Mouse (Mus musculus) gastrocnemius, postnatal 36 days (tissue): ENCODE measurements around the gene Dhcr7. TPM values are rescaled to one million over a fixed set of nuclear protein-coding genes. Genes with fewer than 3 reads are reported as not detected.

Experiments
- DNase-seq, 2 experiments: peaks; one replicate each; pipeline ENCODE4 v3.0.0; 2022
- intact Hi-C: fragments of 180-260 bp; cut with DNase I; formaldehyde crosslinking; loops from one replicate; pipeline ENCODE4 v1.15.1; 2025
- long read RNA-seq, 2 experiments: library from polyadenylated mRNA; stranded (forward); transcript quantifications; one replicate each; pipeline ENCODE4 v2.0.0; 2021
- total RNA-seq, 2 experiments: library from RNA; stranded (reverse); gene quantifications; 2 replicates each; pipeline ENCODE4 v1.2.3; 2021

Dhcr7 gene
- 1 to 10 TPM; 4.4 to 4.6 TPM for total RNA-seq
- long read RNA-seq, experiment 1, partial matches to known transcripts = 2 of 3 reads
- long read RNA-seq, experiment 1, other reads (novel, unspliced or antisense) = 1 of 3 reads
- long read RNA-seq, experiment 2, partial matches to known transcripts = 5 of 7 reads
- long read RNA-seq, experiment 2, other reads (novel, unspliced or antisense) = 2 of 7 reads

DNA sequence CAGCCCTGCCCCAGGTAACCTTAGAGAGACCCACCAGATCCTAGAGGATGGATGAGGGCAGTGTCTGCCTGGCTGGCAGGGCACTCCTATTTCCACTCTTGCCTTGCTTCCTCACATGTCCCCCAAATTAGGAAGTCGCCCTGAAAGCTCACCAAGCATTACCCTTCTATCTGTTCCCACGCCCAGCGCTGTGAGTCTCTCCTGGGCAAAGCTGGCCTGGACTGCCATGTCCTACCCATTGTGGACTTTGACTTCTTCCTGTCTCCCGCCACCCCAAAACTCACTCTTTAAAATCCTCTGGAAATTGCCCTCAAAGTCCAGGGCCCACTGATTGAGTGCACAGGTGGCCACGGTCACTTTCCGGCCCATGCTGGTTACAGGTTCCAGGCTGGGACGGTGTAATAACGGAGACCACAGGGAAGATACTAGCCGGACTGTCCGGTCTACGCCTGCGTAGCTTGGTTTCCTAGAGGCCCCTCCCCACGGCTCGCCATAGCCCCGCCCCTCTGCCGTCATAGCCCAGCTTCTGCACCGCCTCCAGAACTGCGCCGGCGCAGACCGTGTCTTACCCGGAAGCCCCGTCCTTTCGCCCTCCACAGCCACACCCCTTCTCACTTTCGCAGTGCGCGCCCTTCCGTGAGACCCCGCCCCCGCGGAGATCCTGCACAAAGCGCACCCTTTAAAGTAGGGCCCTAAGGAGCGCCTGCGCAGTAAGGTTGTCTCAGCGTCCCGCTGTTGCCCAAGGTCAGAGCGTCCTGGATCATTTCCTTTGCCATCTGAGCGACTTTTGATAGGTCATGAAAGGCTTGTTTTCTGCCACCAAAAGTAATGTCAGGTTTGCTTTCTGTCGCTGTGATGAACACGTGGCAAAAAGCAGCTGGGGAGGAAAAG lies at the start of gene Dhcr7, which contains the start of gene Nadsyn1:
TSS of gene Dhcr7 (plus strand) at position 771 of the 891 bp plus-strand sequence.
TSS of gene Nadsyn1 (minus strand) at position 475 of the 891 bp plus-strand sequence.
- intact Hi-C loops = no loop called here
- peak; percentile 98 to 100 for DNase-seq

DNA sequence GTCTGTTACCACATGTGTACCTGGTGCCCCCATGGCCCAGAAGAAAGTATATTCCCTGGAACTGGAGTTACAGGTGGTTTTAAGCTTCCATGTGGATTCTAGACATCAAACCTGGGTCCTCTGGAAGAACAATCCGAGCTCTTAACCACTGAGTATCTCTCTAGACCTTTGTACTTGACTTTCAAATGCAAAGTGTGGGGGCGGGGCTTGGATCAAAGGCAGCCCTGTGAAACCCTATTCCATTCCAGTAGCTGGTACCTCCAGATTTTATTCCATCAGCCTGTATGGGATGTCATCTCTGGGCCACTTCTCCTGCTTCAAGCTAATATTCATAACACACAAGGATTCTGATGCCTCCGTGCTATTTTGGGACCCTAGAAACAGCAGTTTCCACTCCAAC lies 46.8 kb upstream of the Dhcr7 start:
- DNase-seq = no peak
- intact Hi-C loops = no loop called here

DNA sequence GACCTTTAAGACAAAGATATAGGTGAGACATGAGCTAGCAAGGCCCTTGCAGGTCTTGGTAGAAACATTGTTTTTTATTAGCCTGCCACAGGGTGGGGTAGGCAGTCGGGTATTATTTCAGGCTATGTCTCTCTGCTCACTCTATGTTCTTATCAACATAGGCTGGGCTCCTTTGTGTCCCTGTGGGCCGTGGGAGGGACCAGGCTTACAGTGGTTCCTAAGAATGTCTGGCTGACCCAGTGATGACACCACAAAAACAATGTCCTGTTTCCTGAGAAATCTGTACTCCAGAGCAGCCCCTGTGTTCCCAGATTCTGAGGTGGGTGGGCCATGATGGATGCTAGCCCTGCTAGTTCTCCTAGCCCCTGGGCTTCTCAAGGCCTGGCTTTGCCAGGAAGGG lies 45.6 kb upstream of the Dhcr7 start:
- intact Hi-C loops = no loop called here
- DNase-seq = no peak

DNA sequence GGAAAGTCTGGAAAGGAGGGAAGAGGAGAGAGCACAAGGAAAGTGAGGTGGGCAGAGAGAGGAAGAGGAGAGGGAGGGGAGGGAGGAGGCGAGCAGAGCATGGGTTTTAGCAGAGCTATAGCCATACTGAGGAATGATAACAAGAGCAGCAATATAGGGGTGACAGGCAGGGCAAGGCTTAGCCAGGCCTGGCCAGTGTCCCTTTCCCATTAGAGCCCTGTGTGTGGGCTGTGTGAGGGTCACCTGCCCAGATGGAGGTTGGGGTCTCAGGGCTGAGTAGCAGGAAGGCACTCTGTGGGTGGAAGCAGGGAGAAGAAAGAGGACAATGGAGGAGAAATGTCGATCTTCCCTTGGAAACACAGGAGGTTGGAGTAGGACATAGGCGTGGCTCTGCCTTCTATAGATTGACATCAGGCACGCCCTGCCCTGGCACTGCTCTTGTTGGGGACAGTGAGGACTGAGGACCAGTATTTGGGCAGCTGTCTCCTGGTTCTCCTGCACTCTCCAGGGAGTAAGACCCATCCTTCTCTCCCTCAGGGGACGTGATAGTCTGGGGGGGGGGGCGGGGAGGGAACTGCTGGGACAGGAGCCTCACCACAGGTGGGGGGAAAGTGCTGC lies 39.5 kb upstream of the Dhcr7 start:
- no peak for DNase-seq
- intact Hi-C loops = no loop called here

DNA sequence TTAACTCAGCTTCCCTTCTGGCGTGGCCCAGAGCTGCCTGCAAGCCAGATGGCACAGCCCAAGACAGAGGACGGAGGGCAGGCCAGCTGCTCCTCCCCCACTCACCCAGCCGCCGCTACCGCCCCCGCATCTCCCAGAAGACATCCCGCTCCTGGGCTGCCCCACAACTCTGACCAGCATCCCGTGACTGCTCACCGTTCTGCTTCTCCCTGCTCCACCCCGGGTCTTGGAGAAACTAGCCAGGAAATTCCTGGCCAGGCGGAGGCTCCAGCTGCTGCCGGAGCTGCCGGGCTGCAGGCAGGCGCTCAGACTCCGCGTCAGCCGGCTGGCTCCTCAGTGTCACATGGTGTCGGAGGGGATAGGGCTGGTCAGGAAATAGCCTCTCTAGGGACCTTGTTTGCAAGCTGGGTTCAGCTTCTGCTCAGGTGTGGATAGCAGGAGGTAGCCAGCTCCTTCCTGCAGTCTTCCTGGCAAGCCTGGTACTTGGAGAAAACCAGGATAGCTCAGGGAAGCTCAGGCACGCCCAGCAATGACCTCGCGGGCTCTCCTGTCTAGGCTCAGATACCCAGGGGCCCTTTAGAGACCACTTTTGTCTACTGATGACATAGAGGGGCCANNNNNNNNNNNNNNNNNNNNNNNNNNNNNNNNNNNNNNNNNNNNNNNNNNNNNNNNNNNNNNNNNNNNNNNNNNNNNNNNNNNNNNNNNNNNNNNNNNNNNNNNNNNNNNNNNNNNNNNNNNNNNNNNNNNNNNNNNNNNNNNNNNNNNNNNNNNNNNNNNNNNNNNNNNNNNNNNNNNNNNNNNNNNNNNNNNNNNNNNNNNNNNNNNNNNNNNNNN lies 38.7 kb upstream of the Dhcr7 start, which contains the start of gene Mrgpre:
TSS of gene Mrgpre (minus strand) at position 505 of the 834 bp plus-strand sequence.
- peak; percentile 71 to 80 for DNase-seq
- intact Hi-C loops = no loop called here

DNA sequence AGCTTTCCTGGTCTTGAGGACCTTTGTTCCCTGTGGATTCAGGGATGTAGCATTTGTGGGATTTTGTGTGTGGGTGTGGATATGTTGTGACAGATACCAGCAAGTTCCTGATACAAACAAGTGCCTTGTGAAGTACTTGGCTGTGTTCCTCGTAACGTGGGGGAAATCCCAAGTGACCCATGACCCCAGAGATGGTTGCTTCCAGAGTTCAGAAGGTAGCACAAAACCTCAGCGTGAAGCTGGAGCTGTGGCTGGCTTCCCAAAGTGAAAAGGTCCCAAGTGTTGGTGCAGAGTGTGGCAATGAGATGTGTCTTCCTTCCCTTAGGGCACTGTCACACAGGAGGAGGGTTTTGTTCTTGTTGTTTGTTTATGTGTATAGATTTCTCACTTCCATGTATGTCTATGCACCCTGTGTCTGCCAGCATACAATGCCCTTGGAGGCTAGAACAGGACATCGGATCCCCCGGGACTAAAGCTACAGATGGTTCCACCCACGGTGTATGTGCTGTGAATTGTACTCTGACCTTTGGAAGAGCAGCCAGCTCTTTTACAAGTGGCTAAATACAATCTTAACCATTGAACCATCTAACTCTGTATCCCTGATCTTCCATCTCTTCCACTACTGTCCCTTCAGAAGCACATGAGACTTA lies 30.5 kb upstream of the Dhcr7 start:
- intact Hi-C loops = no loop called here
- DNase-seq = no peak

DNA sequence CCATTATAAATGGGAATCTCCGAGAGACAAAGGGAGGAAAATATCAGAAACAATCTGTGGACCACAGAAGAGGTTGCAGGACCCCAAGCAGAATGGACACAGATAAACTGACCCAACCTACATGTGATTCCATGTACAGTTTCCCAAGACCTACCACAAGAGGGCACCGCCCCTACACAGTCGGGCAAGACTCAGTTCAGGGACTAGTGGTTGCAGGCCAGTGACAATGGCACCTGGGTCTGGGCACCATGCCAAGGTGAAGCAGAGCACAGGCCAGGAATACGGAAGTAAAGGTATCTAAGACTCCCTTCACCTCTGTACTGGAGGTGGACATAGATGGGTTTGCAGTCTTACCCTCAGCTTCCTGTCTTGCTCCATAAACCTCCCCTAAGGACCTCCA lies 29.8 kb upstream of the Dhcr7 start:
- no peak for DNase-seq
- intact Hi-C loops = no loop called here

DNA sequence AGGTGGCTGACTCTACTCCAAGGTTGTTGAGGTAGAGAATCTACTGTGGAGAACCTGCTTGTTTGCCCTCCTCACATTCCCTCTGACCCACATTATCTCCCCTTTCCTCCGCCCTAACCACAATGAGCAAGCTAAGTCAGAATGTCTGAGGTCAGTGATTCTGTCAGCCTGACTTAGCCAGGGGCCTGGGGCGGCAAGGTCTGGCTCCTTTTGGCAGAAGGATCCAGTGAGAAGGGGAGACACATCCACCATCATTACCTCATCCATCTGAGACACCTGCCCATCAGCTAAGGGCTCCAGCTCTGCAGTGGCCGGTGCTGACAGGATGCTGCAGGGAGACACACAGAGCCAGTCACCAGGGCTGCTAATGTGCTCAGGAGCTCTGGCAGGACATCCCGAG lies 24.2 kb upstream of the Dhcr7 start:
- intact Hi-C loops = no loop called here
- no peak for DNase-seq

DNA sequence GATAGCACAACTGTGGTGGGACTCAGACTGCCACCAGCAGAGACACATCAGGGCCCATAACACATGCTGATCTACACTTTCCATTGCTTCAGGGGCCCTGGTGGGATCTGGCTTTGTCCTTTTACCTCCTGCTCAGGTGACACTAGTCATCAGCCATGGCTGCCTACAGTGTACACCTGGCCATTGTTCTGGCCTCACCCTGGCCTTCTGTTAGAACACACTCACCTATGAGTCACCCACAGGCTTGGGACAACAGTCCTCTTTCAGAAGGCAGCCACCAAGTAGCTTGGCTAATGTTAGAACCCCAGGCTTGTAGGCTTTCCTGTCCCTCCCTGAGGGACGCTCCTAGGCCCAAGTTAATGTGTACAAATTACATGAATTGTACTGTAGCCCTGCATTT lies 22.2 kb upstream of the Dhcr7 start:
- DNase-seq = no peak
- intact Hi-C loops = no loop called here

DNA sequence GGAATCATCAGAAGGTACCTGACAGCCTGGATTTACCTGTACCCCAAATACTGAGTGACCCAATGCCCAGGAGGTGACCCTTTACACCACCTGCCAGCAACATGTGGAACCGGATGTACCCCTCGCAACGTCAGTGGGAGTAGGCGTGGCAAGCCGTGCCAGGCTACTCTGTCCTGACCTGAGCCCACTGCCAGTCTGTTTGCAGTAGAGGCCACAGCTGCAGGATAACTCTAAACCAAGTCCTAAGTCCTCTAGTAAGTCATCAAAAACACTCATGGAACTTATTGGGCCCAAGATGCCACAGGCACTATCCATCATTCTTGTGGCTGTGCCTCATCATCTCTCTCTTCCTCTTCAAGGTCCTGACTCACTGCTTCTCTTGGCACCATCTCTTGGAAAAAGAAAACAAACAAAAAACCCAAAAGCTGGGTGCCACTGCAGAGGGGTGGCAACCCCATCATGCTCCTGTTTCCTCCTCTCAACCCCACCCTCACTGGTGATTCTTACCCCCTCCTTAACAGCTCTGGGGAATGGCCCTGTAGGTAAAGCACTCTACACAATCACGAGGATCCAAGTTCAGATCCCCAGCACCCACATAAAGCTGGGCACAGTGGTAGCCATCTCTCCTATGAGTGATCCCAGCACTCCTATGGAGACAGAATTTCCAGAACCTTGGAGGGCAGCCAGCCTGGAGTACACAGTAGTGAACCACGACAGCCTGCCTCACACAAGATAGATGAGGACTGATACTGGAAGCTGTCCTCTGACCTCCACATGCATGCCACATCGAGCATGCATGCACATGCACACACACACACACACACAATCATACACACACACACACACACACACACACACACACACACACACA lies 21.5 kb upstream of the Dhcr7 start:
- no peak for DNase-seq
- intact Hi-C loops = no loop called here

DNA sequence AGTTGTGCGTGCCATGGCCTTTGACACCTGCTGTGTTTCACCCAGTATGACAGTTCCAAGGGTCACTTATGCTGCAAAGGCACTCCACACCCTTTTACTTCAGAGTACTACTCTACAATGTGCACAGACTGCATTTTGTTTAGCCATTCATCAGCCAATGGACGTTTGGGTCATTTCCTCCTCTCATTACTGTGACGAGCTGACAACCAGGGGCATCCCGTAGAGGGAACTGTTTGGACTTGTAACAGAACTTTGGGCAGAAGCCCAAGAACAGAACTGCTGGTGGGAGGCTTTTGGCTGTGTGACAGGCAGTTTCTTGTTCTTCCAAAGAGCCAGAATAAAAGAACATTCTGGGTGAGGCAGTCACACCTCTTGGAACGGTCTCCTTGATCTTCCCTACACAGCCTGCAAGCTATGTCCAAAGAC lies 17.7 kb upstream of the Dhcr7 start:
- intact Hi-C loops = no loop called here
- no peak for DNase-seq

DNA sequence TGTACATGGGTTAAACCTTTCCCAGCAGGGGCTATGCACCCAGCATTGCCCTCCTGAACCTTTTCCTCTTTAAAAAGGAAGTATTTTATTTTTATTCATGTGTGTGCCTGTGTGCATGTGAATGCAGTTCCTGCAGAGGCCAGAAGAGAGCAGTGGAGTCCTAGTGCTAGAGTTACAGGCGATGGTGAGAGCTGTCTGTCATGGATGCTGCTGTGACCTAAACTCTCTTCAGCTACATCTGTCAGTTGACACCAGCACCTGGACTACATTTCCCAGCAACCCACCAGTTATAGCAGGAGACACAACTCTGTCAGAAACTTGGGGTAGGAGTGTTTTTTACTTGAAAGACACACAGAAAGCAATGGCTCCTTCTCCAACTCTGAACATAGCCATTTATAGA lies 14.0 kb upstream of the Dhcr7 start:
- no peak for DNase-seq
- intact Hi-C loops = no loop called here

DNA sequence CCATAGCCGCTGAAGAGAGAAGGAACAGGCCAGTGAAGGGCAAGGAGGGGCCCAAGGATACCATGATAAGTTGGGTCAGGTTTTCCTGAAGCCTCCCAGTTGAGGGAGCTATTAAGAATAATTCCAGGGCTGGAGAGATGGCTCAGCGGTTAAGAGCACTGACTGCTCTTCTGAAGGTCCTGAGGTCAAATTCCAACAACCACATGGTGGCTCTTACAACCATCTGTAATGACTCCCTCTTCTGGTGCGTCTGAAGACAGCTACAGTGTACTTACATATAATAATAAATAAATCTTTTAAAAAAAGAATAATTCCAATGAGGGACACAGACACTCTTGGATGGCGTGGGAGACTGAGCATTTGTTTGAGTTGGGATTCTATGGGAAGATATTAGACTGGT lies 3.7 kb upstream of the Dhcr7 start:
- no peak for DNase-seq
- intact Hi-C loops = loop anchor here (5.0 kb wide), 1 partner anchor 88 kb away; no protein-coding TSS in a partner anchor

DNA sequence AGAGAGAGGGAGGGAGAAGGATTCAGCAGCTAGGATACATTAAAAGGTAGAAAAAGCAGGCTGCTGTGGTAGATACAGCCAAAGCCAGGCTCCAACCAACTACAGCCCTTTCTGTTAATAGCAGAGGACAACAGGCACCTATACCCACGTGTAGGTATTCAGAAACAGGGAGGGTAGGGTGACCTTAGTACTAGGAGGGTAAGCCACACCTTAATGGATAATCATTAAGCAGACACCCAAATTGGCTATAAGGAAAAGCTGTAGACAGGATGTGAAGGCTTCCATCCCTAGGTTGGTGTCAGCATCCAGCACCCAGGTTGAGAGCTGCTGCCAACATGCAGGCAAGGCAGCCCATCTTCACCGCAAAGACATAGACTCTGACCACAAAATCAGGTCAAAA lies 1.7 kb upstream of the Dhcr7 start:
- intact Hi-C loops = no loop called here
- no peak for DNase-seq

DNA sequence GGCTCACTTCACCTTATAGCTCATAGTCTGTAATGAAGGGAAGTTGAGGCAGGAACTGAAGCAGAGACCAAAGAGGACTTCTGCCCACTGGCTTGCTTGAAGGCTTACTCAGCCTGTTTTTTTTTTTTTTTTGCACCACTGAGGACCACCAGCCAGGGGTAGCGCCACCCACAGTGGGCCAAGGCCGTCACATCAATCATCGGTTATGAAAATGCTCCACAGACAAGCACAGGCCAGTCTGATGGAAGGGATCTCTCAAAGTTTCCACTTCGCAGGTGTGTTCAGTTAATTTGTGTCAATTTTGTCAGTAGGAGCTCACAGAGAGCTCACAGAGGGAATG lies 291 bp downstream of the Dhcr7 start:
- no peak for DNase-seq
- intact Hi-C loops = no loop called here

DNA sequence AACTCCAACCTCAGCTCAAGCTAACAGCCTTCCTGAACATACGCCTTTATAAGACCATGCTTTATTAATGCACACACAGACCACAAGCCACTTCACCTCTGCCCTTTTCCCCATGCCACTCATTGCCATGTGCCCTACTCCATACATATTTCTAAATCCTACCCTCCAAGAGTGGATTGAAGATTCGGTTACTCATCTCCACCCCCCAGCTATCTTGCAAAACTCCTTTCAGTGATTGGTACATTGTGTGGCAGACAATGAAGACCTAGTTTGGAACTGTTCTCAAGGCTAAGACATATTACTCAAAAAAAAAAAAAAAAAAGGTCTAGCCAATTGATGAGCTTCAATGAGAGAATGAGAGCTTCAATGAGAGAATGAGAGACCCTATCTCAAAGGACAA lies 4.0 kb downstream of the Dhcr7 start:
- DNase-seq = no peak
- intact Hi-C loops = no loop called here

DNA sequence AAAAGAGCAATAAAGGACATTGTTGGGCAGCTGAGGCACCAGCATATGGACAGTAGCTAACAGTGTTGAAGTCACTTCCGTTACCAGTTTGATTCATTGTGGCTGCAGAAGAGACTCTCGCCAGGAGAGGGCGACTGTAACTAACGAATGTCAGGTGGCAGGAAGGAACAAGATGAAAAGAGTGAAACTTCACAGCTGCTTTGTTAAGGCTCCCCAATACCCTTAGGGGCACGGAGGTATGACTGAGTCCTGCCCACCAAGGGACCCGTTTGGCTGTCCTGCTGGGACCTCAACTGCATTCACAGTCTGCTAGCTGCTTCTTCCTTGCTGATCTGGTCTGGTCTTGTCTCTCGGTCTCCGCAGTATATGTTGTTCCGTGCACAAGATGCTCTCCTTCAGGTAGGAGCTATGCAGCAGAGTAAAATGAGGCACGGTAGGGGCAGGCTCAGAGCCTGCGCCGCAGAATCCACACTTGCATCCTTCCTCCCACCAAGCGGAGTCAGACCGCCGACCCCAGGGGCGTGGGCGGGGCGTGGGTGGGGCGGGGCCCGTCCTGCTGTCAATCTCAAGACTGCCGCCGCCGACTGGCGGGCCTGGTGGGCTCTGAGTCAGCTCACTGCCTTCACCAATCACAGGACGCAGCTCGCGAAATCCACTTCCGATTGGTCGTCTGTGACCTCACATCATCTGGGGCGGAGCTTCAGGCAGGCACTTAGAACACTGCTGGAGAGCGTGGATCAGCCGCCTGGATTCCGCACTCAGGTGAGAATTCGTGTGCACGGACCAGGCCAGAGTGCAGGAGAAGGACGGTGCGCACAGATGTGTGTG lies 6.8 kb downstream of the Dhcr7 start:
- intact Hi-C loops = loop anchor here (1.0 to 10.0 kb wide), 2 partner anchors 78 to 245 kb away; no protein-coding TSS in a partner anchor
- peak; percentile 84 to 90 for DNase-seq

DNA sequence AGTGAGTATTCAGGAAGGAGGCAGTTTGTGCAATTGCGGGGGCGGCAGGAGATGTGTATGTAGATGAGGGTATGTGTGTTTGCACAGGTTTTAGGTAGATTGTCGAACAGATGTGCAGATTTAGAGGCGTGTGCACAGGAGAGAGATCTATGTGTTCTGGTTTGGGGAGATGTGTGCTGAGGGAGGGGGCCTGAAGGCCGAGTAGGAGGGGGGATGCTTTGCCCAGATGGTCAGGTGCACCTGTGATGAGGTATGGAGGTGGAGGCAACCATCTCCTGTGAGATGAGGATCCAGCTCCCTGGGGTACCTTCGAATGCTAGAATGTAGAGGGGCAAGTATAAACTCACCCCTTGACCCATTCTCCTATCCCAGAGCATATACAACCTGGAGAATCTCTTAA lies 7.5 kb downstream of the Dhcr7 start:
- no peak for DNase-seq
- intact Hi-C loops = loop anchor here (1.0 to 10.0 kb wide), 2 partner anchors 77 to 244 kb away; no protein-coding TSS in a partner anchor
